9 mouse cellular contexts compared by ENCODE assay signal in genomic region chr1:138559213-138560101, GRCm38 (mm10).
DNase-seq lines count a peak whose midpoint lies in the region; ATAC-seq lines count a peak whose summit lies in the region.
"Had no signal": no experiment of that assay in that cellular context is flagged by ENCODE, and none has a peak within 500 bp of the region (broad histone marks: within the 10 kb centered on the region; RNA-seq: fewer than 3 reads in every experiment).

No protein-coding gene starts in this region.

- H3K27ac ChIP-seq in hindbrain, embryonic 13.5 days = peak overlapping the region; percentile 60; the same call in 1 of the 2 replicates
- H3K27ac ChIP-seq: liver, embryonic 14.5 days; stomach, embryonic 15.5 days had no signal

- intact Hi-C loops in left cerebral cortex, postnatal 25 days (cut with DNase I) = no loop called here

- H3K4me1 ChIP-seq in hindbrain, embryonic 13.5 days (replicated peaks) = peaks cover 7% of the 10 kb centered on the region; the same call in 1 of the 2 replicates
- H3K4me1 ChIP-seq: stomach, embryonic 15.5 days had no signal

- no peak overlapping the region for H3K4me3 ChIP-seq in hindbrain, embryonic 13.5 days
- H3K4me3 ChIP-seq: stomach, embryonic 15.5 days had no signal

- peak; percentile 34 for DNase-seq in neural tube, embryonic 10.5 days (ENCODE audit: extremely low spot score, low spot score)
- DNase-seq in left cerebral cortex, postnatal 25 days (ENCODE audit: low spot score in 2 of 2) = no peak
- no peak for DNase-seq in left cerebral cortex, adult 11 months (ENCODE audit: low spot score)
- DNase-seq in kidney, postnatal 4 days = no peak

- WGBS in hindbrain, embryonic 13.5 days = 10% methylated on average over 12 of the region's 12 CpGs

- H3K36me3 ChIP-seq in hindbrain, embryonic 13.5 days = no peaks in the 10 kb centered on the region

- ATAC-seq in CD4-positive, CD25-positive, alpha-beta regulatory T cell, adult 4 months = peak; percentile 81
- ATAC-seq in activated CD4-positive, CD25-positive, alpha-beta regulatory T cell, adult 4 months = peak; percentile 69
- ATAC-seq in hindbrain, embryonic 13.5 days (ENCODE audit: low FRiP score) = peak; percentile 59

- no peak overlapping the region for H3K9ac ChIP-seq in hindbrain, embryonic 13.5 days
- H3K9ac ChIP-seq: liver, embryonic 14.5 days; stomach, embryonic 15.5 days had no signal

- peak overlapping the region; percentile 3; the same call in 1 of the 2 replicates for H3K4me2 ChIP-seq in hindbrain, embryonic 13.5 days
- H3K4me2 ChIP-seq: stomach, embryonic 15.5 days had no signal

- no peaks in the 10 kb centered on the region for H3K27me3 ChIP-seq in hindbrain, embryonic 13.5 days
- H3K27me3 ChIP-seq: stomach, embryonic 15.5 days had no signal

- no peaks in the 10 kb centered on the region for H3K9me3 ChIP-seq in hindbrain, embryonic 13.5 days
- H3K9me3 ChIP-seq: stomach, embryonic 15.5 days had no signal
